Mouse (Mus musculus): ENCODE data around the gene Ddx55. TPM values are rescaled to one million over a fixed set of nuclear protein-coding genes. Genes with fewer than 3 reads are reported as not detected.

Ddx55 gene
- polyA plus RNA-seq, 1 experiment from 2014 or later: 24.5 TPM

GRCm38 (mm10) chr5:124523032-124523431, 29.6 kb upstream of the Ddx55 start:
- ATAC-seq: no peak
- in situ Hi-C loops (cut with MboI; ENCODE audit: low pct_unique_long_range_greater_than_20kb): loop anchor here (25.0 kb wide), 1 partner anchor 1386 kb away; the partner anchor contains the start of genes Rhof and Setd1b
- POLR2A ChIA-PET: no interaction called here

DNA sequence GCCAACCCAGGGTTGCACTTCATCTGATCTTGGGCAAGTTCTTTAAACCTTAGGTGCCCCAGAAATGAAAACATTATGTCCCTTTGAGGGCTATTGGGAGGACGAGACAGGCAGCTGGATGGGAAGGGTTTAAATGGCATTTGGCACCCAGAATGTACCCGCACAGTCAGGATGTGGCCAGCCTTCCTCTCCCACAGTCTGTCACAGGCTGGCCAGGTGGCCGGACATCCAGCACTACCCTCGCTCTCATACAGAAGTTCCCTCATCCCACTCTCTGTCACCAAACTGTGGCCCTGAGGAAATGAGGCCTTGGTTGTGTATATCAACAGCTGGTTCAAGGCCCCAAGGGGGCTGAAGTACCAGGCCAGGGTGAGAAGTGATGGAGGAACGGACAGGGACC, 27.7 kb upstream of the Ddx55 start:
- ChIA-PET CTCF (interaction anchor here (2.1 to 4.0 kb wide), 2 partner anchors 14 kb away, joined by 5 to 13 read pairs; no protein-coding TSS in a partner anchor), POLR2A (interaction anchor here (1.3 kb wide), 1 partner anchor 12 kb away, joined by 7 read pairs; no protein-coding TSS in a partner anchor)
- no peak for TF ChIP-seq CTCF (IDR thresholded peaks at IDR 0.05)
- DNase-seq (ENCODE audit: low read depth, low spot score) (no peak), ATAC-seq (no peak)
- in situ Hi-C loops (cut with MboI; ENCODE audit: low pct_unique_long_range_greater_than_20kb): loop anchor here (25.0 kb wide), 1 partner anchor 1388 kb away; the partner anchor contains the start of genes Rhof and Setd1b
- H3K27me3 ChIP-seq: no peaks in the 10 kb centered on the region

More at GRCm38 (mm10) chr5:124523032-124523431, 29.6 kb upstream of the Ddx55 start:
- H3K27me3 ChIP-seq: no peaks in the 10 kb centered on the region
- CTCF ChIA-PET: interaction anchor here (1.3 to 4.0 kb wide), 4 partner anchors 9 to 16 kb away, joined by 4 to 13 read pairs (median 5); partner anchors contain the start of gene Rilpl1
- TF ChIP-seq CTCF (IDR thresholded peaks at IDR 0.05): no peak
- no peak for DNase-seq (ENCODE audit: low read depth, low spot score)

- POLR2A ChIA-PET: no interaction called here
- no peak for ATAC-seq
These were observed 24.3 kb upstream of the Ddx55 start for GRCm38 (mm10) chr5:124528351-124528750.

GRCm38 (mm10) chr5:124528791-124529190, 23.9 kb upstream of the Ddx55 start:
- no peak for TF ChIP-seq CTCF (IDR thresholded peaks at IDR 0.05)
- DNase-seq (ENCODE audit: low read depth, low spot score) (no peak), ATAC-seq (no peak)
- in situ Hi-C loops (cut with MboI; ENCODE audit: low pct_unique_long_range_greater_than_20kb): no loop called here
- CTCF ChIA-PET: interaction anchor here (0.8 to 1.8 kb wide), 2 partner anchors 10 to 89 kb away, joined by 4 to 6 read pairs; partner anchors contain the start of gene Kmt5a
- H3K27me3 ChIP-seq: no peaks in the 10 kb centered on the region
- POLR2A ChIA-PET: no interaction called here

More at GRCm38 (mm10) chr5:124528351-124528750, 24.3 kb upstream of the Ddx55 start:
- DNase-seq (ENCODE audit: low read depth, low spot score): no peak
- no peak for TF ChIP-seq CTCF (IDR thresholded peaks at IDR 0.05)
- CTCF ChIA-PET: interaction anchor here (0.8 to 1.8 kb wide), 2 partner anchors 10 to 88 kb away, joined by 4 to 6 read pairs; partner anchors contain the start of gene Kmt5a
- H3K27me3 ChIP-seq: no peaks in the 10 kb centered on the region
- in situ Hi-C loops (cut with MboI; ENCODE audit: low pct_unique_long_range_greater_than_20kb): no loop called here

DNA sequence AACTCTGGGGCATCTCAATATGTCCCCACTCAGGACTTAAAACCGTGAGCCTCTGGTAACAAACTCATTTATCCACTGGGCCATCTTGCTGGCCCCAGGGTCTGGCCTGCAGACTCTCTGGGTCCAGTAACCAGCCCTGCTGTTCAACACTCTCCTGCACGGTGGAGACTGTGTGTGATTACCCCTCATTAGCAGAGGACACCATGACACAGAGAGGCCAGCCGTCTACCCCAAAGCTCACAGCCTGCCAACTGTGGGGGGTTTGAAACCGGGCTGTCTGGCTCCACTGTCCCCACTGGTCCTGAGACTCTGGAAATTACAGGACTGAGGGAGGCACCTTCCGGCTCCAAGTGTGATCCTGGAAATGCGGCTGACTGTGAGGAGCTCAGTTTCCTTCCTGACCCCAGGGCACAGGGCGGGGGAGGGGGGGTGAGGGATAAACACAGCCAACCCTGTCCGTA, 23.4 kb upstream of the Ddx55 start:
- peak; percentile 6 for ATAC-seq

DNA sequence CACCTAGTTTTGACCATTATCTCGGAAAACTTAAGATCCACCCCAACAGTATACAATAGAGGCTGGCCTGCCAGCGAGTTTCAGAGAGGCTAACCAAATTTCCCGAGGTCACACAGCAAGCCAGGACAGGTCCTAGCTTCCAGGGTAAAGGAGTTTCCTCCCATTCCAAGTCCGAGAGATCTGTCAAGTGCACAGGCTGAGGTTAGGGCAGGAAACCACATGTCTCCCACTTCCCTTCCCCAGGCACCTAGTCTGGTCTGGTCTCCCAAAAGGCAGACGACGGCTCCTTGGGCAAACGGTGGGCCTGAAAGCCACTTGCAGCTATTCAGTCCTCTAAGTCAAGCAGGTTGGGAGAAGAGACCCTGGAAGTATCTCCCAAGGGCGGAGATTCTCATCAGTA, 23.0 kb upstream of the Ddx55 start:
- TF ChIP-seq CTCF (IDR thresholded peaks at IDR 0.05): no peak
- in situ Hi-C loops (cut with MboI; ENCODE audit: low pct_unique_long_range_greater_than_20kb): loop anchor here (5.0 kb wide), 1 partner anchor 92 kb away; the partner anchor contains the start of gene Kmt5a
- no peak for DNase-seq (ENCODE audit: low read depth, low spot score)
- POLR2A ChIA-PET: no interaction called here
- ATAC-seq: no peak
- CTCF ChIA-PET: interaction anchor here (1.8 kb wide), 1 partner anchor 90 kb away, joined by 6 read pairs; the partner anchor contains the start of gene Kmt5a
- H3K27me3 ChIP-seq: no peaks in the 10 kb centered on the region

More for the DNA sequence above, 23.4 kb upstream of the Ddx55 start:
- in situ Hi-C loops (cut with MboI; ENCODE audit: low pct_unique_long_range_greater_than_20kb): no loop called here
- DNase-seq (ENCODE audit: low read depth, low spot score): no peak
- ChIA-PET POLR2A (no interaction called here), CTCF (interaction anchor here (1.8 kb wide), 1 partner anchor 89 kb away, joined by 6 read pairs; the partner anchor contains the start of gene Kmt5a)
- no peaks in the 10 kb centered on the region for H3K27me3 ChIP-seq
- TF ChIP-seq CTCF (IDR thresholded peaks at IDR 0.05): no peak

GRCm38 (mm10) chr5:124530655-124531582, 21.7 kb upstream of the Ddx55 start, which contains the start of gene Rilpl1:
Gene Rilpl1 (minus strand): TSS chr5:124531391.
- no peak for TF ChIP-seq CTCF (IDR thresholded peaks at IDR 0.05)
- CTCF ChIA-PET: interaction anchor here (0.8 to 1.5 kb wide), 5 partner anchors 8 to 98 kb away, joined by 3 to 4 read pairs (median 4); no protein-coding TSS in a partner anchor
- POLR2A ChIA-PET: interaction anchor here (0.6 to 1.6 kb wide), 9 partner anchors 9 to 553 kb away, joined by 3 to 5 read pairs (median 3); no protein-coding TSS in a partner anchor
- no peaks in the 10 kb centered on the region for H3K27me3 ChIP-seq
- DNase-seq (ENCODE audit: low read depth, low spot score) (no peak), ATAC-seq (peak; percentile 85)
- in situ Hi-C loops (cut with MboI; ENCODE audit: low pct_unique_long_range_greater_than_20kb): loop anchor here (5.0 kb wide), 1 partner anchor 94 kb away; the partner anchor contains the start of gene Kmt5a

GRCm38 (mm10) chr5:124531583-124531930, 21.1 kb upstream of the Ddx55 start:
- no peak for TF ChIP-seq CTCF (IDR thresholded peaks at IDR 0.05)
- ATAC-seq: peak; percentile 11
- no peak for DNase-seq (ENCODE audit: low read depth, low spot score)
- POLR2A ChIA-PET: interaction anchor here (0.6 to 1.6 kb wide), 9 partner anchors 8 to 554 kb away, joined by 3 to 5 read pairs (median 3); no protein-coding TSS in a partner anchor
- in situ Hi-C loops (cut with MboI; ENCODE audit: low pct_unique_long_range_greater_than_20kb): loop anchor here (5.0 kb wide), 1 partner anchor 94 kb away; the partner anchor contains the start of gene Kmt5a
- H3K27me3 ChIP-seq: no peaks in the 10 kb centered on the region
- CTCF ChIA-PET: interaction anchor here (0.8 to 1.5 kb wide), 6 partner anchors 9 to 99 kb away, joined by 3 to 4 read pairs (median 4); no protein-coding TSS in a partner anchor

DNA sequence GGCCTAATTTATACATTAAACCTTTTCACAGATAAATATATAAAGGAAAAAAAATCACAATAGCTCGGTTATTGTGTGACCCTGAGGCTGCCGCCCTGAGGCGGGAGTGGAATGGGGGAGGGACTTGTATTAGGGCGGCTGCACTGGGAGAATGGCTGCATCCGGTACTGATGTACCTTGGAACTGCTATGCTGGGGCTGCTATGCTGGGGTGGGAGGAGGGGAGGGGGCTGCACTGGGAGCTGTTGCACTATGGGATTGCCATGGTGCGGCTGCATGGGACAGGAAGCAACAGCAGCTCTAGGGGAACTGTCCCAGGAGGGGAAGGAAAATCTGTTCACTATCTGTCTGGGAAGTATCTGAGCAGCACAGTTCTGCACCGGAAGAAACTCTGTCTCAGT, 20.2 kb upstream of the Ddx55 start:
- ATAC-seq (no peak), DNase-seq (ENCODE audit: low read depth, low spot score) (no peak)
- no peaks in the 10 kb centered on the region for H3K27me3 ChIP-seq
- in situ Hi-C loops (cut with MboI; ENCODE audit: low pct_unique_long_range_greater_than_20kb): loop anchor here (5.0 kb wide), 1 partner anchor 95 kb away; the partner anchor contains the start of gene Kmt5a
- CTCF ChIA-PET: interaction anchor here (0.9 to 1.5 kb wide), 4 partner anchors 10 to 91 kb away, joined by 3 to 4 read pairs (median 4); no protein-coding TSS in a partner anchor
- POLR2A ChIA-PET: interaction anchor here (1.2 to 1.4 kb wide), 3 partner anchors 11 to 108 kb away, joined by 3 read pairs; no protein-coding TSS in a partner anchor
- no peak for TF ChIP-seq CTCF (IDR thresholded peaks at IDR 0.05)

DNA sequence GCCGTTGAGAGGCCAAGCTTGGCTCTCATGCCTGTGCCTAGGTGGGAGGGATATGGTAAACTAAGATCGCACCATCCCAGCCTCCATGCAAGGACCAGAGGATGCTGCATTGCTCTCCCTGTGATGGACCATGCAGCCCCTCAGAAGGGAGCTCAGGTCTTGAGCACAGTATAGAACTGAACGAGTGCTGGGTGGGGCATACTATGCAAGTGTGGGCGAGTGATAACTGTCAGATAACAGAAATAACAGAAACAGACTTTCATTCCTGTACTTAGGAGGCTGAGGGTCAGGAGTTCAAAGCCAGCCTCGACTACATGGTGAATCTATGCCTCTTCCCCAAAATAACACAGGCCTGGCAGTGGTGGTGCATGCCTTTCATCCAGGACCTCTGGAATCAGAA, 17.6 kb upstream of the Ddx55 start:
- POLR2A ChIA-PET: no interaction called here
- CTCF ChIA-PET: interaction anchor here (0.8 to 1.4 kb wide), 2 partner anchors 102 to 103 kb away, joined by 3 to 4 read pairs; no protein-coding TSS in a partner anchor
- DNase-seq (ENCODE audit: low read depth, low spot score) (no peak), ATAC-seq (no peak)
- in situ Hi-C loops (cut with MboI; ENCODE audit: low pct_unique_long_range_greater_than_20kb): no loop called here
- no peak for TF ChIP-seq CTCF (IDR thresholded peaks at IDR 0.05)
- no peaks in the 10 kb centered on the region for H3K27me3 ChIP-seq
